Mouse (Mus musculus): Measurements from ENCODE around the gene Spam1. TPM values are rescaled to one million over a fixed set of nuclear protein-coding genes. Genes with fewer than 3 reads are reported as not detected.

Spam1 gene
- polyA plus RNA-seq (2015; fragmentation: Nextera tagmentation; extraction: Ambion mirVana) = not detected in 2 replicates

- no peak within 1 kb of the TSS for H3K4me2 ChIP-seq (ENCODE audit: low read depth, low read length)
- H3K9ac ChIP-seq (ENCODE audit: low read depth, low read length) = no peak within 1 kb of the TSS
- no peak within 1 kb of the TSS for H3K4me3 ChIP-seq (ENCODE audit: low read depth, low read length)
- no peaks in the 10 kb centered on the region for H3K36me3 ChIP-seq (ENCODE audit: control insufficient read depth, insufficient read depth)
- ATAC-seq (ENCODE audit: low read depth) = no peak
- no peaks in the 10 kb centered on the region for H3K9me3 ChIP-seq (replicated peaks; ENCODE audit: control insufficient read depth, low read length)
- H3K27me3 ChIP-seq (ENCODE audit: control insufficient read depth, insufficient read depth, low read depth, low read length) = no peaks in the 10 kb centered on the region
- no peaks in the 10 kb centered on the region for H3K4me1 ChIP-seq (ENCODE audit: control insufficient read depth, low read depth, low read length)
- H3K27ac ChIP-seq (ENCODE audit: low read length) = no peak within 1 kb of the TSS
These were observed at the start of gene Spam1 for GRCm38 (mm10) chr6:24790888-24791287. Gene Spam1 (plus strand): TSS chr6:24791188.

- H3K36me3 ChIP-seq (ENCODE audit: control insufficient read depth, insufficient read depth) = no peaks in the 10 kb centered on the region
- no peaks in the 10 kb centered on the region for H3K9me3 ChIP-seq (replicated peaks; ENCODE audit: control insufficient read depth, low read length)
- H3K9ac ChIP-seq (ENCODE audit: low read depth, low read length) = no peak within 1 kb of the TSS
- H3K27ac ChIP-seq (ENCODE audit: low read length) = no peak within 1 kb of the TSS
- ATAC-seq (ENCODE audit: low read depth) = no peak
- H3K4me3 ChIP-seq (ENCODE audit: low read depth, low read length) = no peak within 1 kb of the TSS
- no peaks in the 10 kb centered on the region for H3K27me3 ChIP-seq (ENCODE audit: control insufficient read depth, insufficient read depth, low read depth, low read length)
- WGBS (ENCODE audit: insufficient replicate concordance) = 60% methylated on average over 4 of the region's 4 CpGs
- H3K4me2 ChIP-seq (ENCODE audit: low read depth, low read length) = no peak within 1 kb of the TSS
- no peaks in the 10 kb centered on the region for H3K4me1 ChIP-seq (ENCODE audit: control insufficient read depth, low read depth, low read length)
These were observed 43.0 kb upstream of the Spam1 start, which contains the start of gene Hyal4 for GRCm38 (mm10) chr6:24748029-24748428. Gene Hyal4 (plus strand): TSS chr6:24748329.

GRCm38 (mm10) chr6:24759281-24759680, 31.7 kb upstream of the Spam1 start:
- Histone ChIP-seq H3K4me1 (ENCODE audit: control insufficient read depth, low read depth, low read length) (no peaks in the 10 kb centered on the region), H3K27ac (ENCODE audit: low read length) (no peak overlapping the region), H3K4me2 (ENCODE audit: low read depth, low read length) (no peak overlapping the region), H3K36me3 (ENCODE audit: control insufficient read depth, insufficient read depth) (no peaks in the 10 kb centered on the region), H3K9ac (ENCODE audit: low read depth, low read length) (no peak overlapping the region), H3K27me3 (ENCODE audit: control insufficient read depth, insufficient read depth, low read depth, low read length) (no peaks in the 10 kb centered on the region), H3K9me3 (replicated peaks; ENCODE audit: control insufficient read depth, low read length) (no peaks in the 10 kb centered on the region), H3K4me3 (ENCODE audit: low read depth, low read length) (no peak overlapping the region)
- WGBS (ENCODE audit: insufficient replicate concordance) = 75% methylated on average over 3 of the region's 3 CpGs
- ATAC-seq (ENCODE audit: low read depth) = no peak

GRCm38 (mm10) chr6:24766261-24766660, 24.7 kb upstream of the Spam1 start:
- H3K4me3 ChIP-seq (ENCODE audit: low read depth, low read length) = no peak overlapping the region
- H3K9me3 ChIP-seq (replicated peaks; ENCODE audit: control insufficient read depth, low read length) = no peaks in the 10 kb centered on the region
- 73% methylated on average over 2 of the region's 2 CpGs for WGBS (ENCODE audit: insufficient replicate concordance)
- H3K4me2 ChIP-seq (ENCODE audit: low read depth, low read length) = no peak overlapping the region
- no peaks in the 10 kb centered on the region for H3K4me1 ChIP-seq (ENCODE audit: control insufficient read depth, low read depth, low read length)
- H3K27ac ChIP-seq (ENCODE audit: low read length) = no peak overlapping the region
- ATAC-seq (ENCODE audit: low read depth) = no peak
- H3K36me3 ChIP-seq (ENCODE audit: control insufficient read depth, insufficient read depth) = no peaks in the 10 kb centered on the region
- no peaks in the 10 kb centered on the region for H3K27me3 ChIP-seq (ENCODE audit: control insufficient read depth, insufficient read depth, low read depth, low read length)
- no peak overlapping the region for H3K9ac ChIP-seq (ENCODE audit: low read depth, low read length)

- no peaks in the 10 kb centered on the region for H3K9me3 ChIP-seq (replicated peaks; ENCODE audit: control insufficient read depth, low read length)
- H3K27me3 ChIP-seq (ENCODE audit: control insufficient read depth, insufficient read depth, low read depth, low read length) = no peaks in the 10 kb centered on the region
- H3K27ac ChIP-seq (ENCODE audit: low read length) = no peak overlapping the region
- no peaks in the 10 kb centered on the region for H3K4me1 ChIP-seq (ENCODE audit: control insufficient read depth, low read depth, low read length)
- no peak overlapping the region for H3K4me2 ChIP-seq (ENCODE audit: low read depth, low read length)
- H3K36me3 ChIP-seq (ENCODE audit: control insufficient read depth, insufficient read depth) = no peaks in the 10 kb centered on the region
- 38% methylated on average over 2 of the region's 2 CpGs for WGBS (ENCODE audit: insufficient replicate concordance)
- ATAC-seq (ENCODE audit: low read depth) = no peak
- H3K4me3 ChIP-seq (ENCODE audit: low read depth, low read length) = no peak overlapping the region
- no peak overlapping the region for H3K9ac ChIP-seq (ENCODE audit: low read depth, low read length)
These were observed 11.8 kb upstream of the Spam1 start for GRCm38 (mm10) chr6:24779182-24779581.

- H3K9me3 ChIP-seq (replicated peaks; ENCODE audit: control insufficient read depth, low read length) = no peaks in the 10 kb centered on the region
- no peak overlapping the region for H3K4me3 ChIP-seq (ENCODE audit: low read depth, low read length)
- H3K9ac ChIP-seq (ENCODE audit: low read depth, low read length) = no peak overlapping the region
- no peaks in the 10 kb centered on the region for H3K27me3 ChIP-seq (ENCODE audit: control insufficient read depth, insufficient read depth, low read depth, low read length)
- H3K36me3 ChIP-seq (ENCODE audit: control insufficient read depth, insufficient read depth) = no peaks in the 10 kb centered on the region
- H3K4me1 ChIP-seq (ENCODE audit: control insufficient read depth, low read depth, low read length) = no peaks in the 10 kb centered on the region
- H3K4me2 ChIP-seq (ENCODE audit: low read depth, low read length) = no peak overlapping the region
- WGBS (ENCODE audit: insufficient replicate concordance) = 28% methylated on average over 2 of the region's 2 CpGs
- no peak overlapping the region for H3K27ac ChIP-seq (ENCODE audit: low read length)
- ATAC-seq (ENCODE audit: low read depth) = no peak
These were observed 31.1 kb downstream of the Spam1 start for GRCm38 (mm10) chr6:24822070-24822469.

Other genes with a start within 250 kb of the Spam1 start
- gene Lmod2, start 193.4 kb upstream of the Spam1 start, polyA plus RNA-seq (2015; fragmentation: Nextera tagmentation; extraction: Ambion mirVana) = 0.31 and 0.33 TPM in 2 replicates
- gene Wasl, start 126.2 kb upstream of the Spam1 start, polyA plus RNA-seq (2015; fragmentation: Nextera tagmentation; extraction: Ambion mirVana) = 19.7 and 26.1 TPM in 2 replicates
- gene Hyal6, start 57.9 kb upstream of the Spam1 start, polyA plus RNA-seq (2015; fragmentation: Nextera tagmentation; extraction: Ambion mirVana) = 0.04 TPM in 1 of 2 replicates, not detected in the other
- gene Hyal4, start 42.9 kb upstream of the Spam1 start, polyA plus RNA-seq (2015; fragmentation: Nextera tagmentation; extraction: Ambion mirVana) = 0.02 TPM in 1 of 2 replicates, not detected in the other
- gene Hyal5, start 66.8 kb downstream of the Spam1 start, polyA plus RNA-seq (2015; fragmentation: Nextera tagmentation; extraction: Ambion mirVana) = 0.11 TPM in 1 of 2 replicates, not detected in the other
- 0.12 TPM in 2 replicates for gene Tmem229a, start 165.1 kb downstream of the Spam1 start, polyA plus RNA-seq (2015; fragmentation: Nextera tagmentation; extraction: Ambion mirVana)